Mouse (Mus musculus) heart, postnatal 0 days (tissue): ENCODE results near the gene Bicd2. TPM values are rescaled to one million over a fixed set of nuclear protein-coding genes. Genes with fewer than 3 reads are reported as not detected.

Experiments used
- ATAC-seq: fragments of 200-750 bp; cut with Nextera tagmentation; 2 replicates; pipeline ENCODE4 v1.8.0; 2017; ENCODE audit warnings: low read depth, moderate number of reproducible peaks, moderate library complexity; ENCODE audit not compliant: insufficient read depth
- DNase-seq: peaks from one replicate; pipeline ENCODE4 v3.0.0-alpha.2; 2016; ENCODE audit warnings: low spot score
- H3K27ac ChIP-seq: fragments of 300-500 bp; sonication (generic); 2 replicates; pipeline ENCODE4 v1.5.1; 2014; ENCODE audit warnings: low read depth, mild to moderate bottlenecking
- H3K27me3 ChIP-seq: fragments of 300-500 bp; sonication (generic); 2 replicates; pipeline ENCODE4 v1.6.1; 2014; ENCODE audit warnings: low read length, mixed read lengths; ENCODE audit not compliant: control insufficient read depth, insufficient read depth
- H3K36me3 ChIP-seq: fragments of 300-500 bp; sonication (generic); replicated peaks from 2 replicates; pipeline ENCODE4 v1.6.1; 2014; ENCODE audit warnings: low read length, mixed read lengths; ENCODE audit not compliant: control insufficient read depth, insufficient read depth
- H3K4me1 ChIP-seq: fragments of 300-500 bp; sonication (generic); 2 replicates; pipeline ENCODE4 v1.6.1; 2014; ENCODE audit warnings: antibody characterized with exemption; ENCODE audit not compliant: control insufficient read depth, insufficient read depth
- H3K4me2 ChIP-seq: fragments of 300-500 bp; sonication (generic); 2 replicates; pipeline ENCODE4 v1.6.1; 2014; ENCODE audit warnings: low read depth, mild to moderate bottlenecking, low read length, moderate library complexity
- H3K4me3 ChIP-seq: fragments of 300-500 bp; sonication (generic); 2 replicates; pipeline ENCODE4 v1.5.1; 2014; ENCODE audit warnings: low read depth, low read length
- H3K9ac ChIP-seq: fragments of 300-500 bp; sonication (generic); replicated peaks from 2 replicates; pipeline ENCODE4 v1.6.1; 2014; ENCODE audit warnings: low read depth, low read length, mixed read lengths
- H3K9me3 ChIP-seq: fragments of 300-500 bp; sonication (generic); replicated peaks from 2 replicates; pipeline ENCODE4 v1.6.1; 2016; ENCODE audit warnings: low read length; ENCODE audit not compliant: control insufficient read depth
- CTCF ChIP-seq: IDR thresholded peaks from 2 replicates; pipeline ENCODE4 v1.5.1; 2016; ENCODE audit warnings: antibody characterized with exemption, control low read depth, low read depth
- EP300 ChIP-seq: IDR thresholded peaks from 2 replicates; pipeline ENCODE4 v1.6.1; 2016; ENCODE audit warnings: antibody characterized with exemption, low read depth
- WGBS: fragments of 180-500 bp; shearing (Covaris S2); extraction: QIAGEN DNeasy Blood & Tissue Kit; methylation state at CpG from one replicate; pipeline ENCODE4 v1.1.7; 2014; 5-methylcytosine and 5-hydroxymethylcytosine counted together
- polyA plus RNA-seq: library from polyadenylated mRNA; unstranded; fragments of >200 nt; fragmentation: Nextera tagmentation; extraction: Ambion mirVana; gene quantifications from 2 replicates; pipeline ENCODE4 v1.2.1, GENCODE M21; 2015
- total RNA-seq: library from RNA; depleted of rRNA; stranded (reverse); fragments of >200 nt; gene quantifications from 2 replicates; pipeline ENCODE4 v1.2.3, GENCODE M21; 2014; ENCODE audit warnings: low replicate concordance

Gene Bicd2
- total and polyA plus RNA-seq, 2 experiments from 2014 or later = 43.5 to 54.2 TPM

GRCm38 (mm10) chr13:49355461-49356061 lies 14.2 kb downstream of the Bicd2 start:
- H3K27me3 ChIP-seq = no peaks in the 10 kb centered on the region
- peak overlapping the region; percentile 67 for H3K27ac ChIP-seq
- TF ChIP-seq CTCF (no peak), EP300 (no peak)
- H3K9ac ChIP-seq = 0 out of 2 replicates have a peak overlapping the region, but pooled peaks have one; percentile 16
- H3K36me3 ChIP-seq = no peaks in the 10 kb centered on the region
- 70% methylated on average over 11 of the region's 11 CpGs for WGBS
- H3K4me1 ChIP-seq = peaks cover 62% of the 10 kb centered on the region
- DNase-seq = no peak
- no peak overlapping the region for H3K4me3 ChIP-seq
- no peak for ATAC-seq
- no peaks in the 10 kb centered on the region for H3K9me3 ChIP-seq
- H3K4me2 ChIP-seq = no peak overlapping the region

GRCm38 (mm10) chr13:49356090-49356489 lies 14.7 kb downstream of the Bicd2 start:
- ATAC-seq (no peak), DNase-seq (no peak)
- Histone ChIP-seq H3K9ac (no peak overlapping the region), H3K4me1 (peaks cover 64% of the 10 kb centered on the region), H3K27ac (peak overlapping the region; percentile 67), H3K36me3 (no peaks in the 10 kb centered on the region), H3K4me3 (no peak overlapping the region), H3K27me3 (no peaks in the 10 kb centered on the region), H3K9me3 (no peaks in the 10 kb centered on the region), H3K4me2 (no peak overlapping the region)
- TF ChIP-seq EP300 (no peak), CTCF (no peak)
- WGBS = 63% methylated on average over 7 of the region's 7 CpGs

- Histone ChIP-seq H3K4me1 (peaks cover 64% of the 10 kb centered on the region), H3K4me2 (no peak overlapping the region), H3K9ac (no peak overlapping the region), H3K4me3 (no peak overlapping the region), H3K27ac (no peak overlapping the region), H3K27me3 (no peaks in the 10 kb centered on the region), H3K36me3 (no peaks in the 10 kb centered on the region), H3K9me3 (no peaks in the 10 kb centered on the region)
- ATAC-seq (no peak), DNase-seq (no peak)
- no peak for TF ChIP-seq CTCF
- no peak for TF ChIP-seq EP300
- 92% methylated on average over 8 of the region's 8 CpGs for WGBS
Measured at GRCm38 (mm10) chr13:49357367-49358026, 16.1 kb downstream of the Bicd2 start.

- H3K4me1 ChIP-seq = peaks cover 64% of the 10 kb centered on the region
- whole genome bisulfite sequencing = 76% methylated on average over 3 of the region's 3 CpGs
Measured at GRCm38 (mm10) chr13:49358184-49358583, 16.8 kb downstream of the Bicd2 start.

GRCm38 (mm10) chr13:49360906-49361406 lies 19.6 kb downstream of the Bicd2 start:
- H3K36me3 ChIP-seq = no peaks in the 10 kb centered on the region
- 5% methylated on average over 3 of the region's 3 CpGs for WGBS
- H3K9ac ChIP-seq = no peak overlapping the region
- H3K4me2 ChIP-seq = peak overlapping the region; percentile 34
- 0 out of 2 replicates have a peak, but pooled peaks have one; percentile 53 for TF ChIP-seq EP300
- TF ChIP-seq CTCF = no peak
- H3K4me1 ChIP-seq = peaks cover 68% of the 10 kb centered on the region
- DNase-seq = peak; percentile 72
- no peaks in the 10 kb centered on the region for H3K27me3 ChIP-seq
- peak overlapping the region; percentile 90 for H3K27ac ChIP-seq
- H3K9me3 ChIP-seq = no peaks in the 10 kb centered on the region
- ATAC-seq = peak; percentile 66
- no peak overlapping the region for H3K4me3 ChIP-seq

More at GRCm38 (mm10) chr13:49358184-49358583, 16.8 kb downstream of the Bicd2 start:
- H3K27ac ChIP-seq = 0 out of 2 replicates have a peak overlapping the region, but pooled peaks have one; percentile 35
- DNase-seq (no peak), ATAC-seq (no peak)
- H3K4me3 ChIP-seq = no peak overlapping the region
- H3K27me3 ChIP-seq = no peaks in the 10 kb centered on the region
- H3K9me3 ChIP-seq = no peaks in the 10 kb centered on the region
- TF ChIP-seq CTCF = no peak
- no peak for TF ChIP-seq EP300
- no peaks in the 10 kb centered on the region for H3K36me3 ChIP-seq
- H3K9ac ChIP-seq = no peak overlapping the region
- H3K4me2 ChIP-seq = no peak overlapping the region
